Mouse (Mus musculus): ENCODE results near the gene Psmc3ip.
"Not testable (repeated sequence)": the region's sequence is repeated elsewhere in the genome, so short reads cannot be mapped to it uniquely, and the experiment has no call there.

The Psmc3ip gene

GRCm38 (mm10) chr11:101095314-101096024 lies at the start of gene Psmc3ip:
TSS of gene Psmc3ip (minus strand) at chr11:101095436.
- peak; percentile 96 to 98 for DNase-seq (ENCODE audit: low spot score in 2 of 2)

GRCm38 (mm10) chr11:101143338-101144225 lies 48.3 kb upstream of the Psmc3ip start:
- DNase-seq (ENCODE audit: low spot score in 2 of 2), result peak in 1 of 2 experiments; percentile 60

- no peak for DNase-seq (ENCODE audit: low spot score in 2 of 2)
Observed at GRCm38 (mm10) chr11:101142215-101142967, 47.2 kb upstream of the Psmc3ip start.

- DNase-seq (ENCODE audit: low spot score in 2 of 2), result no peak
Observed at GRCm38 (mm10) chr11:101141088-101141487, 45.9 kb upstream of the Psmc3ip start.

- no peak for DNase-seq (ENCODE audit: low spot score in 2 of 2)
Observed at GRCm38 (mm10) chr11:101140164-101140819, 45.1 kb upstream of the Psmc3ip start.

- no peak for DNase-seq (ENCODE audit: low spot score in 2 of 2)
Observed at GRCm38 (mm10) chr11:101138536-101139181, 43.4 kb upstream of the Psmc3ip start.

- DNase-seq (ENCODE audit: low spot score in 2 of 2), result no peak
Observed at GRCm38 (mm10) chr11:101137000-101137399, 41.8 kb upstream of the Psmc3ip start.

GRCm38 (mm10) chr11:101134217-101134865 lies 39.1 kb upstream of the Psmc3ip start:
- DNase-seq (ENCODE audit: low spot score in 2 of 2), result no peak

GRCm38 (mm10) chr11:101133037-101133436 lies 37.8 kb upstream of the Psmc3ip start:
- DNase-seq (ENCODE audit: low spot score in 2 of 2), result no peak

- no peak for DNase-seq (ENCODE audit: low spot score in 2 of 2)
Observed at GRCm38 (mm10) chr11:101131701-101132100, 36.5 kb upstream of the Psmc3ip start.

GRCm38 (mm10) chr11:101131187-101131586 lies 36.0 kb upstream of the Psmc3ip start:
- DNase-seq (ENCODE audit: low spot score in 2 of 2), result no peak

- DNase-seq (ENCODE audit: low spot score in 2 of 2), result no peak
Observed at GRCm38 (mm10) chr11:101130056-101130756, 35.0 kb upstream of the Psmc3ip start.

- no peak for DNase-seq (ENCODE audit: low spot score in 2 of 2)
Observed at GRCm38 (mm10) chr11:101128996-101129577, 33.9 kb upstream of the Psmc3ip start.

- no peak for DNase-seq (ENCODE audit: low spot score in 2 of 2)
Observed at GRCm38 (mm10) chr11:101127075-101127474, 31.8 kb upstream of the Psmc3ip start.

GRCm38 (mm10) chr11:101125008-101125407 lies 29.8 kb upstream of the Psmc3ip start:
- DNase-seq (ENCODE audit: low spot score in 2 of 2), result not testable (repeated sequence)

- not testable (repeated sequence) for DNase-seq (ENCODE audit: low spot score in 2 of 2)
Observed at GRCm38 (mm10) chr11:101124494-101124893, 29.3 kb upstream of the Psmc3ip start.

GRCm38 (mm10) chr11:101120545-101121188 lies 25.4 kb upstream of the Psmc3ip start:
- no peak for DNase-seq (ENCODE audit: low spot score in 2 of 2)

- DNase-seq (ENCODE audit: low spot score in 2 of 2), result peak; percentile 98
Observed at GRCm38 (mm10) chr11:101119761-101120544, 24.7 kb upstream of the Psmc3ip start, which contains the start of the genes Retreg3 and Tubg1. TSS of gene Retreg3 (minus strand) at chr11:101119893. TSS of gene Tubg1 (plus strand) at chr11:101119938.
